Mouse (Mus musculus) heart, embryonic 10.5 days (tissue): Measurements from ENCODE around the gene Manba. TPM values are rescaled to one million over a fixed set of nuclear protein-coding genes. Genes with fewer than 3 reads are reported as not detected.
"Not testable (repeated sequence)": the region's sequence is repeated elsewhere in the genome, so short reads cannot be mapped to it uniquely, and the experiment has no call there.

Experiments used
- DNase-seq: peaks from one replicate; pipeline ENCODE4 v3.0.0-alpha.2; 2017; ENCODE audit warnings: low spot score
- H3K27ac ChIP-seq: fragments of 300-500 bp; sonication (generic); 2 replicates; pipeline ENCODE4 v1.5.1; 2016; ENCODE audit warnings: mild to moderate bottlenecking
- H3K27me3 ChIP-seq: fragments of 300-500 bp; sonication (generic); 2 replicates; pipeline ENCODE4 v1.6.1; 2016; ENCODE audit warnings: mild to moderate bottlenecking; ENCODE audit not compliant: poor library complexity, insufficient read depth, severe bottlenecking
- H3K36me3 ChIP-seq: fragments of 300-500 bp; sonication (generic); 2 replicates; pipeline ENCODE4 v1.6.1; 2016; ENCODE audit warnings: mild to moderate bottlenecking, moderate library complexity
- H3K4me1 ChIP-seq: fragments of 300-500 bp; sonication (generic); 2 replicates; pipeline ENCODE4 v1.6.1; 2016; ENCODE audit warnings: mild to moderate bottlenecking
- H3K4me3 ChIP-seq: fragments of 300-500 bp; sonication (generic); 2 replicates; pipeline ENCODE4 v1.5.1; 2016; ENCODE audit warnings: mild to moderate bottlenecking, moderate library complexity
- H3K9me3 ChIP-seq: fragments of 300-500 bp; sonication (generic); 2 replicates; pipeline ENCODE4 v1.6.1; 2016; ENCODE audit warnings: mild to moderate bottlenecking, moderate library complexity
- WGBS: fragments of 180-500 bp; shearing (Covaris S2); methylation state at CpG from one replicate; pipeline ENCODE4 v1.1.7; 2016; 5-methylcytosine and 5-hydroxymethylcytosine counted together
- polyA plus RNA-seq: library from polyadenylated mRNA; unstranded; fragments of >200 nt; fragmentation: Nextera tagmentation; extraction: Ambion mirVana; gene quantifications from 2 replicates; pipeline ENCODE4 v1.2.1, GENCODE M21; 2016

Manba gene
- polyA plus RNA-seq, 1 experiment from 2014 or later: 17.3 TPM

DNA sequence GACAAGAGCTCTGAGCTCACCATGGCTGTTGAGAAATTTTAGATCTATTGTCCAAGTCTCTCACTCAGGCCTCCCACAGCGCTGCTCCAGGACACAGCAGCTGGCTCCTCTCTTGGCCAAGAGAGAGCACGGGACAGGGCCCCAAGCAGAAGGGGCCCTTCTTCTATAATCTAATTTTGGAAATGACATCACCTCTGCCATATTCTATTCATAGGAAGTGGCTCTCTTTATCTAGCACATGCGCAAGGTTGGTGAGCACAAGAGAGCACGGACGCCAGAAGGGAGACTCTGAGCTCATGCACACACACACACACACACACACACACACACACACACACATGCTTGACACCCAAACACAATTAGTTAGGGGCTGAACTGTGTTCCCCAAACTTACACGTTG, 31.5 kb downstream of the Manba start:
- H3K9me3 ChIP-seq: no peaks in the 10 kb centered on the region
- WGBS: 16% methylated on average over 6 of the region's 6 CpGs
- DNase-seq: peak; percentile 92
- H3K27ac ChIP-seq: peak overlapping the region; percentile 80
- H3K27me3 ChIP-seq: no peaks in the 10 kb centered on the region
- H3K36me3 ChIP-seq: peaks cover 18% of the 10 kb centered on the region; the same call in 1 of the 2 replicates
- H3K4me3 ChIP-seq: 0 out of 2 replicates have a peak overlapping the region, but pooled peaks have one; percentile 27
- peaks cover 52% of the 10 kb centered on the region for H3K4me1 ChIP-seq

DNA sequence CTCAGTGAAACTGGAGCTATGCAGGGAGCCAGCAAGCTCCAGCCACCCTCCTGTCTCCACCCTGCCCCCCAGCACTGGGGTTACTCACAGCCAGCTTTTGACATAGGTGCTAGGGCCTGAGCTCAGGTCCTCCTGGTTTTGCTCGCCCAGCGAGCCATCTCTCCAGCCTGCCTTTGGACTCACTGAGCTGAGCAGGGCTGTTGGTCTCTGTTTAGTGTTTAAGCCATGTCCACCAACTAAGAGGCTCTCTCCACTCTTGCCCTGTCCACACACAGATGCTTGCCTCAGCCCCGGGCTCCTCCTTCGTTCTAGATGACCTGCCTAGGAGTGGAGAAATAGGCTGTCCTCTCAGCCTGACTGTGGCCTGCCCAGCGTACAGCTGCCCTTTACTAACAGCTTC, 33.5 kb downstream of the Manba start:
- no peak for DNase-seq
- peaks cover 59% of the 10 kb centered on the region for H3K4me1 ChIP-seq
- H3K4me3 ChIP-seq: no peak overlapping the region
- H3K36me3 ChIP-seq: peaks cover 12% of the 10 kb centered on the region
- no peaks in the 10 kb centered on the region for H3K27me3 ChIP-seq
- H3K9me3 ChIP-seq: no peaks in the 10 kb centered on the region
- peak overlapping the region; percentile 80 for H3K27ac ChIP-seq
- 39% methylated on average over 5 of the region's 5 CpGs for WGBS

DNA sequence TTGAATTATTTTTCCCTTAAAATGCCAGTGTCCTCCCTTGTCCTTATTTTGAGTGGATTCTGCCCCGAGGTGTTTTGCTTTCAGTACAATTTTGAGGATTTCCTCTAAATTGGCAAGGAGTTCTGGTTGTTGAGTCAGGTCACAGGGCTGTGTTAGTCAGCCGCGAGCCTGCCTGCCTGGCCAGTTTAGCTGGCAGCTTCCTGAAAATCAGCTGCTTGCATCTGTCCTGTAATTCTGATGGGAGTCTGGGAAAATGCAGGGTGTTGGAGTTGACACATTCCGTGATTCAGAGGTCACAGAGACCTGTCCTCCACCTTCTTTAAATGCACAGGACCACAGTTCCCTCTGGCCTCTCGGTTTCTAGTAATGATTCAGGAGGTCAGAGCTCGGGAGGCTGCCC, 34.2 kb downstream of the Manba start:
- peaks cover 60% of the 10 kb centered on the region for H3K4me1 ChIP-seq
- no peaks in the 10 kb centered on the region for H3K27me3 ChIP-seq

DNA sequence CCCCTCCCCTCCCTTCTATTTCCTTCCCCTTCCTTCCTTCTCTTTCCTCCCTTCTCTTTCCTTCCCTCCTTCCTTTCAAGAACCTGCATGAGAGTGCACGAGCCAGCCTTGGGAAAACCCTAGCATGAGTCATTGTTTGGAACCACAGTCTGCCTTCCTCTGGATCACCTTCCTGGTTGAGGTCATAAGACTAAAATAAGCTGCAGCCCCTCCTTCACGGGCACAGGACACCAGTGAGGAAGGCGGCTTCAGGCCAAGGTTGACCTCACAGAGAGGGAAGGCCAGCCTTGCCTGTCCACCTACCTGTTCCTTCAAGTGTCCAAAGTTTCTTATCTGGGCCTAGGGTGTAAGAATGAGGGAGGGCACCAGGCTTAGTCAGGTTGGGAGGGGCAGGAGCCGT, 36.6 kb downstream of the Manba start:
- H3K27ac ChIP-seq: peak overlapping the region; percentile 91
- H3K4me1 ChIP-seq: peaks cover 43% of the 10 kb centered on the region
- H3K9me3 ChIP-seq: no peaks in the 10 kb centered on the region
- H3K27me3 ChIP-seq: no peaks in the 10 kb centered on the region
- 10% methylated on average over 4 of the region's 4 CpGs for WGBS
- peak overlapping the region; percentile 30; the same call in 1 of the 2 replicates for H3K4me3 ChIP-seq
- H3K36me3 ChIP-seq: peaks cover 20% of the 10 kb centered on the region
- peak; percentile 90 for DNase-seq

More for the DNA sequence above, 34.2 kb downstream of the Manba start:
- H3K9me3 ChIP-seq: no peaks in the 10 kb centered on the region
- peak overlapping the region; percentile 73 for H3K27ac ChIP-seq
- H3K4me3 ChIP-seq: no peak overlapping the region
- no peak for DNase-seq
- WGBS: 55% methylated on average over 6 of the region's 6 CpGs
- H3K36me3 ChIP-seq: peaks cover 13% of the 10 kb centered on the region

DNA sequence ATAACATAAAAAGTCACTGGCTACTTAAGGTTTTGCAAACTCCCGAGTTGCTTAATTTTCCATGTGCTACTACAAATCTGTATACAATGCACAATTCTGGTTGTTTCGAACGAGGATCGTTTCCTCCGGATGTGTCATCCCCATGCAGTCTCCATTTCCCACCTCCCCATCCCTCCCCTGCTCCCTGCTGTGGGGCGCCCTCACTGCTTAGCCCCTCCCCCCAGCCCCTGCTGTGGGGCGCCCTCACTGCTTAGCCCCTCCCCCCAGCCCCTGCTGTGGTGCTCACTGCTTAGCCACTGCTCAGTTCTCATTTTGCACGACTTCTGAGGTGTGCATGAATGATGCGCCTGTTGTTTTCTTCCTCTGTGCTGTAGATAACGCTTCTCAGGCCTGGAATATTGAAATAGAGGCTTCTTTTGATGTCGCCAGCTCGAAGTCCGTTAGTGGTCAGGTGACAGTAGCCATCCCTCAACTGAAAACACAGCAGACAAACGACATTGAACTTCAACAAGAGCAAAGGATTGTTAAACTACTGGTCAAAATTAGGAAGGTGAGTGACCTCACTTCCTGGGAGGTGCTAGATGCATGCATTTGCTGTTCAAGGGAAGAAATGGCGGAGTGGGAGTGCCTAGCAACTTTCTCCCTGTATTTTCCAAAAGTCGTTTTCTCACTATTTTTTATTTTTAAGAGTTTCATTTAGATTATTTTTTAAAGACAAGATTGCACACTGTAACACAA, 37.4 kb downstream of the Manba start:
- Histone ChIP-seq H3K27me3 (no peaks in the 10 kb centered on the region), H3K36me3 (peaks cover 25% of the 10 kb centered on the region), H3K4me1 (peaks cover 39% of the 10 kb centered on the region), H3K4me3 (peak overlapping the region; percentile 30; the same call in 1 of the 2 replicates), H3K9me3 (no peaks in the 10 kb centered on the region), H3K27ac (peak overlapping the region; percentile 91)
- no peak for DNase-seq
- 38% methylated on average over 16 of the region's 16 CpGs for WGBS

DNA sequence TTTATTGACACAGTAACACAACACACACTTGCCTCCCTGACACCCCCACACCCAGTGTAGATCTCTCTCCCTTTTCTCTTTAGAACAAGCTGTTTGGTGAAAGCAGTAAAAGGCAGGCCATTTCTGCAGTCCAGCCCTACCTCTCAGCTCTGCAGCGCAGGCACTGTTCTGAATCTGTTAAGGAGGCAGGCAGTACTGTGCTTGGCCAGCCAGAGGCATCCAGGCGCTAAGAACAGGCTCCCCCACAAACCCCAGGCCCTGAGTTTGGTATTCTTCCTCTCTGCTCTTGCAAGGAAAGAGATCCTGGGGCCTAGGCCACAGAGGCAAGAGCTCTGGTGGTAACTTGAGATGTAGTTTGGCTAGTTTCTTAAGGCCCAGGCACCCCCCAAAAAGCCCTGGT, 39.5 kb downstream of the Manba start:
- WGBS: 40% methylated on average over 2 of the region's 2 CpGs
- not testable (repeated sequence) for H3K9me3 ChIP-seq, H3K4me3 ChIP-seq, H3K27ac ChIP-seq, H3K27me3 ChIP-seq, DNase-seq
- Histone ChIP-seq H3K4me1 (peaks cover 26% of the 10 kb centered on the region), H3K36me3 (peaks cover 30% of the 10 kb centered on the region)

DNA sequence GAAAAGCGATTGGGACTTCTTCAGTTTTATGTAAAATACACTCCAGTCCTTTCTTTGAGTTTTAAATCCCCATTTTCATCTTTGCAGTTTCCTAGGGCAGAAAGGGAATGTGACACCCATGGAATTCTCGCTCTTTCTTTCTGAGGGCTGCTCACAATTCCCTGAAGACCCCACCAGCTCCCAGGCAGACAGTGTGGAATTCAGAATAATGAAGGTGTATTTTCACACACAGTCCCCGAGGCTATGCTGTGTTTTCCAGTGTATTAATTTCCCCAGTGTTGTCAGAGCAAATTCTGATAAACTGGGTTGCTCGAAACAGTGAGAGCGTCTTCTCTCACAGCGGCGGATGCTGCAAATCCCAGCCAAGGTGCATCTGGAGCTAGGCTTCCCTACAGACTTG, 44.3 kb downstream of the Manba start:
- H3K4me1 ChIP-seq: no peaks in the 10 kb centered on the region
- H3K4me3 ChIP-seq: no peak overlapping the region
- no peaks in the 10 kb centered on the region for H3K27me3 ChIP-seq
- H3K27ac ChIP-seq: no peak overlapping the region
- WGBS: 89% methylated on average over 7 of the region's 7 CpGs
- H3K9me3 ChIP-seq: no peaks in the 10 kb centered on the region
- DNase-seq: no peak
- peaks cover 26% of the 10 kb centered on the region; the same call in 1 of the 2 replicates for H3K36me3 ChIP-seq

DNA sequence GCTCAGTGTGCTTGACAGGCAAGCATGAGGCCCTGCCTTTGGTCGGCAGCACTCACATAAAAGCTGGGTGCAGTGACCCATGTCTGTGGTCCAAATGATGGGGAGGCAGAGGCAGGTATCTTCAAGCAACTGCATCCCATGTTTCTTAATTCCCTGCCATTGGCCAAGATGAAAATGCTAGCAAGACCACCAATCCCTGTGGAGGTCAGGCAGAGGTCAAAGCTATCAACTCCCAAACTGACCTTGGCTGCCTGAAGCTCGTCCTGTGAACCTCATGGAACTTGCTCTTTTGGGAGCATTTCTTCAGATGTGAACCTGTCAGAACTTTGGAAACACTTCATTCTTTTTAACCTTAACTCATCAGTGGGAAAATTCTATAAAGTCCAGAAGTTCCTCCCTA, 46.4 kb downstream of the Manba start:
- no peak overlapping the region for H3K4me3 ChIP-seq
- no peaks in the 10 kb centered on the region for H3K4me1 ChIP-seq
- no peaks in the 10 kb centered on the region for H3K27me3 ChIP-seq
- peaks cover 18% of the 10 kb centered on the region; the same call in 1 of the 2 replicates for H3K36me3 ChIP-seq
- 62% methylated on average over 2 of the region's 2 CpGs for whole genome bisulfite sequencing
- H3K27ac ChIP-seq: no peak overlapping the region
- no peak for DNase-seq
- H3K9me3 ChIP-seq: no peaks in the 10 kb centered on the region

DNA sequence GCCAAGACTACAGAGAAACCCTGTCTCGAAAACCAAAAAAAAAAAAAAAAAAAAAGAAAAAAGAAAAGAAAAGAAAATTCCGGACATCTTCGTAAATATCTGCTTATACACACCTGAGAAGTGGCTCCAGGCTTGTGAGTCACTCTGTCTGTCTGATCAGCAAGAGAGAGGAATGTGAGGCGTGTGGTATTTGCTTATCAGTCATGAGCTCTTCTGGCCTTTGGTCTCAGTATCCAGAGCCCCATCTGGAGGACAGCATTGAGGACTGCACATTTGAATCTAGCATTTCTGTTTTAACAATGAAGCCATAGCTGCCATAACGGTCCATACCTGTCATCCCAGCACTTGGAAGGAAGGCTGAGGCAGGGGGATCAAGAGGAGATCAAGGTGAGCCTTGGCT, 48.7 kb downstream of the Manba start:
- WGBS: 63% methylated on average over 4 of the region's 5 CpGs
- H3K9me3 ChIP-seq: no peaks in the 10 kb centered on the region
- no peaks in the 10 kb centered on the region for H3K27me3 ChIP-seq
- peaks cover 10% of the 10 kb centered on the region; the same call in 1 of the 2 replicates for H3K36me3 ChIP-seq
- H3K4me3 ChIP-seq: no peak overlapping the region
- DNase-seq: no peak
- H3K27ac ChIP-seq: no peak overlapping the region
- H3K4me1 ChIP-seq: no peaks in the 10 kb centered on the region

DNA sequence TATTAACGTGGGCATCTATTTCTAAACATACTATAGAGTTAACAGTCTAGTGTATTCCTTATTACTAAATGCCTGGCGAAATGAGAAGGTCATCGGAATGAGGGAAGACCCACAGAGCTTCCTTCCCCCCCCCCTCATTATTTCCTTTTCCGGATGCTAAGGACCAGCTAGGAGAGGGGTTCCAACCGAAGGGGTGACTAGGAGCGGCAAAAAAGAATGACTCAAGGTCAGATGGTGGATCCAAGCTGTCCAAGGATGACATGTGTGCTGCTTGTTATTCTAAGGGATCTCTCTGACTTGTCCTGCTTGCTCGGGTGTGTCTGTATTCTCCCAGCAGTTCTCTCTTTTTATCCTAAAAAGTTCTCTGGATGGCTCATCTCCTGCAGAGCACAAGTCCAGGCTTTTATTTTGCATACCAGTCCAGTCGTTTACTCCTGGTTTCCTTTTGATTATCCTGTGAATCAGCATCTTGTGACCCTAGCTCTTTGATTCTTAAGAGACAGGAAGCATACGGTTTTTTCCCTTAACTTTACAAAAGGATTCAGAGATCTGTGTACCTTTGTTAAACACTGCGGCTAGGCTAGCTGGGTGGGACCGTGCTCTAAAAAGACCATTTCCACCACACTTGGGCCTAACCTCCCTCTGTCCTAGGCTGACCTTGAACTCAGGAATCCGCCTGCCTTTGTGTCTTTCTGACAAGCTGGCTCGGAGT, 61.0 kb downstream of the Manba start:
- no peak overlapping the region for H3K4me3 ChIP-seq
- 64% methylated on average over 13 of the region's 13 CpGs for WGBS
- peaks cover 24% of the 10 kb centered on the region; the same call in 1 of the 2 replicates for H3K36me3 ChIP-seq
- H3K27me3 ChIP-seq: no peaks in the 10 kb centered on the region
- no peaks in the 10 kb centered on the region for H3K9me3 ChIP-seq
- peaks cover 10% of the 10 kb centered on the region for H3K4me1 ChIP-seq
- no peak for DNase-seq
- H3K27ac ChIP-seq: 0 out of 2 replicates have a peak overlapping the region, but pooled peaks have one; percentile 16

DNA sequence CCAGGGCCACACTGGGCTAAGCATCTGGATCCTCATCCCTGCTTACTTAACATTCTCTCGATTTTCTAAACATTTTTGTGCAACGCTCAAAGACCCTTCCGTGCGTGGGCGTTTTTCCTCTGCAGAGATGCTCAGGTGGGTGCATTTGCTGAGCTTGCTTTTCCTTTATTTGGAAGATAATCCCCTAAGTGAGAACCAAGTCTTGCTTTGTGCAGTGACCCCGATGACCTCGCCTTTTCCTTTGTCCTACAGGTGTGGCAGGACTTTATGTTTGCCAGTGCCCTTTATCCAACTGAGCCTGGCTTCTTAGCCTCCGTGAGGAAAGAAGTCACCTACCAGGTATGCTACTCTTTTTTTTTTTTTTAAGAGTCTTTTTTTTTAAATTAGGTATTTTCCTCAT, 61.9 kb downstream of the Manba start:
- WGBS: 87% methylated on average over 8 of the region's 8 CpGs

DNA sequence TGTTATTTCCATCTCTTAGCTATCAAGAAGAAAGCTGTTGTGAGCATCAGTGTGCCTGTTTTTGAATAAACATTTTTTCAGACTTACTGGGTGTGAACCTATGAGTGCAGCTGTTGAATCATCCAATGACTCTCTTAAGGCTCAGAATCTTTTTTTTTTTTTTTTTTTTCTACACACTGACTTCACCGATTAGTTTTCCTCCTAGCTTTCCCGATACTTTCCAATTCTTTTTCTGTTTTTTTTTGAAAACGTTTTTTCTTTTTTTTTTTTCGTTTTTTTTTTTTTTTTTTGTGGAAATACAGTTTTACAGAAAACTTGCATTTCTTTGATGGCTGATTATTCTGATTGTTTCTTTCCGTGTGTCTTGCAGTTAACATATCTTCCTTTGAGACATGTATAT, 67.5 kb downstream of the Manba start:
- Histone ChIP-seq H3K9me3 (no peaks in the 10 kb centered on the region), H3K27ac (no peak overlapping the region), H3K4me3 (no peak overlapping the region), H3K27me3 (no peaks in the 10 kb centered on the region), H3K4me1 (no peaks in the 10 kb centered on the region), H3K36me3 (peaks cover 50% of the 10 kb centered on the region)
- WGBS: 72% methylated on average over 5 of the region's 5 CpGs
- no peak for DNase-seq

More for the DNA sequence above, 61.9 kb downstream of the Manba start:
- no peak for DNase-seq
- Histone ChIP-seq H3K4me1 (peaks cover 10% of the 10 kb centered on the region), H3K4me3 (no peak overlapping the region), H3K27me3 (no peaks in the 10 kb centered on the region), H3K36me3 (peaks cover 32% of the 10 kb centered on the region), H3K9me3 (no peaks in the 10 kb centered on the region), H3K27ac (no peak overlapping the region)

DNA sequence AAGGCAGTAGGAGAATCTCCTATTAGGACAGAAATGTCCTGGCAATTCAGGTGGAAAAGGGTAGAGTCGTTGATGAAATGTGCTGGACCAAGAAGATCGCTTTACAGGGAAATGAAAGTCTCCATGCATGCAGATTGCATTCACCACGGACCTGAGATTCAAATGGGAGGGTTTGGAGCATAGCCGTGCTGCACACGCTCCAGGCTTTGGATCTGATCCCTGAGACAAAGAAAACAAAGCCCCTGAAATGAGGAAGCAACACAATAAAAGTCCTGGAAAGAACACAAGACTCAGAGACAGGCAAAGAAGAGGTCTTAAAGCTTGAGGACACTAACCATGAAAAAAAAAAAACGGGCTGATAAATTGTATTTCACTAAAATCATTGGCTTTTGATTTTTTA, 69.8 kb downstream of the Manba start:
- no peaks in the 10 kb centered on the region for H3K4me1 ChIP-seq
- 78% methylated on average over 6 of the region's 6 CpGs for WGBS
- no peak for DNase-seq
- H3K27me3 ChIP-seq: no peaks in the 10 kb centered on the region
- no peaks in the 10 kb centered on the region for H3K9me3 ChIP-seq
- peaks cover 48% of the 10 kb centered on the region for H3K36me3 ChIP-seq
- H3K4me3 ChIP-seq: no peak overlapping the region
- H3K27ac ChIP-seq: no peak overlapping the region
